Mouse (Mus musculus): Measurements from ENCODE around the gene Sh3bgrl2.

GRCm38 (mm10) chr9:83572326-83572725 lies 24.2 kb downstream of the Sh3bgrl2 start:
- TF ChIP-seq POLR2A (IDR thresholded peaks at IDR 0.05; ENCODE audit: borderline replicate concordance, extremely low read depth, insufficient read depth, insufficient read length, poor library complexity, severe bottlenecking) (no peak), CTCF (IDR thresholded peaks at IDR 0.05; ENCODE audit: borderline replicate concordance, extremely low read depth, insufficient read depth, insufficient read length) (no peak)
